Mouse (Mus musculus): ENCODE results near the gene Robo2. TPM values are rescaled to one million over a fixed set of nuclear protein-coding genes. Genes with fewer than 3 reads are reported as not detected.

Robo2 gene
- polyA plus RNA-seq, 1 experiment from 2014 or later, result 88.9 TPM

DNA sequence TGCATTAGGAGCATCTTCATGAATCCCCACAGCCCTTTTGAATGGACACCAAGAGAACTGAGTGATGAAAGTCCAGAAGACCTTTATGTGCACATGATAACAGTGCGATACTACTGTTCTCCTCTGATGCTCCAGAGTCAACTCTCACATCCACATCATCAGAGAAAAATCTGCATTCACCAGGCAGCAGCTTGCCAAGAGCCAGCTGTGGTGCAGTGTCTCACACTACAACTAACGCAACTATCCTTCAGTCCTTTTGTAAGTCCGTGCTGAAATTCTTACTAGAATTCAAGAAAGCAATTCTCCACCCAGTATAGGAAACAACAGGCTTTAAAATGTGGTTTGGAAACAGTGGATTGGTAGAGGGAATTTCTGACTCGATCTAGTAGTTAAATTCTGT lies 481.3 kb downstream of the Robo2 start:
- no peak overlapping the region for H3K4me2 ChIP-seq (ENCODE audit: low read length)
- 94% methylated on average over 4 of the region's 4 CpGs for WGBS
- no peak overlapping the region for H3K9ac ChIP-seq (ENCODE audit: low read depth, low read length)
- H3K36me3 ChIP-seq (ENCODE audit: control insufficient read depth, insufficient read depth, low read length), result peaks cover 8% of the 10 kb centered on the region
- H3K27ac ChIP-seq (ENCODE audit: low read length), result no peak overlapping the region
- ATAC-seq, result no peak
- no peak overlapping the region for H3K4me3 ChIP-seq (ENCODE audit: low read depth, low read length)
- no peaks in the 10 kb centered on the region for H3K4me1 ChIP-seq (ENCODE audit: control insufficient read depth, insufficient read depth, low read length)
- no peaks in the 10 kb centered on the region for H3K27me3 ChIP-seq (ENCODE audit: control insufficient read depth, insufficient read depth, low read depth, low read length)
- no peaks in the 10 kb centered on the region for H3K9me3 ChIP-seq (replicated peaks; ENCODE audit: control insufficient read depth, low read length, poor library complexity, severe bottlenecking)

DNA sequence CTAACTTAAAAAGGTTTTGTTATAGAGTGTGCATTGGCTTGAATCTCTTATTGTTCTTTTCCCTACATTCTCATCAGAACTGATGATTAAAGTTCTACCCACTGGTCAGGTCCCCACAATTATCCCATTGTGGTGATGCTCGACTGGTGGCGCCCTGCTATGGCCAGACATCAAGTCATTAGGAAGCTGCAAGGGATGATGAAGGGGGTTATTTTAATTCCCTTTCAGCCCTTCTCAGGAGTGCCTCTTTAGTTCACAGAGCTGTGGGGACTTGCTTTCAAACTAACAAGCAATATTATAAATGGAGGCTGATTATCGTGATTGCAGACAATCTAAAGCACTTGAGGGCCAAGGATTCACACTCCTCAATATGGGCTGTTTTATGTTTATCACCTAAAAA lies 484.1 kb downstream of the Robo2 start:
- Histone ChIP-seq H3K4me2 (ENCODE audit: low read length) (no peak overlapping the region), H3K27me3 (ENCODE audit: control insufficient read depth, insufficient read depth, low read depth, low read length) (no peaks in the 10 kb centered on the region), H3K36me3 (ENCODE audit: control insufficient read depth, insufficient read depth, low read length) (no peaks in the 10 kb centered on the region), H3K4me1 (ENCODE audit: control insufficient read depth, insufficient read depth, low read length) (no peaks in the 10 kb centered on the region), H3K4me3 (ENCODE audit: low read depth, low read length) (no peak overlapping the region), H3K27ac (ENCODE audit: low read length) (no peak overlapping the region), H3K9me3 (replicated peaks; ENCODE audit: control insufficient read depth, low read length, poor library complexity, severe bottlenecking) (no peaks in the 10 kb centered on the region), H3K9ac (ENCODE audit: low read depth, low read length) (no peak overlapping the region)
- 35% methylated on average over 3 of the region's 3 CpGs for WGBS
- no peak for ATAC-seq

DNA sequence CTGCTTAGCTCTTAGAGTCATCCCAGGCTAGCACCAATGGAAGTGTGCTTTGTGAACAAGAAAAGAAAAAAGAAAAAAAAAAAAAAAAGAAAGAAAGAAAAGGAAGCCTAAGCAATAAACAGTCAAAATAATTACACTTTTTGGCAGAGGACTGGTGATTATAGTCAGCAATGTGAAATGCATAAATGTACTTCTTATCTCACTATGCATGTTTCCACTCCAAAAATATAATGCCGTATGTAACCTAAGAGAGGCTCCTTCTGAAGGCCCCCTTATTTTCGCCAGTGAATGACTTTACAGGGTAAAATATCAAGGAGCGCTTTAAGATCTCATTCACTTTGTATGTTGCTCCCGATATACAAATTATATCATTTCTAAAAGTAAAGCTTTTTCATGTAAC lies 496.2 kb downstream of the Robo2 start:
- WGBS, result 79% methylated on average over 4 of the region's 4 CpGs

DNA sequence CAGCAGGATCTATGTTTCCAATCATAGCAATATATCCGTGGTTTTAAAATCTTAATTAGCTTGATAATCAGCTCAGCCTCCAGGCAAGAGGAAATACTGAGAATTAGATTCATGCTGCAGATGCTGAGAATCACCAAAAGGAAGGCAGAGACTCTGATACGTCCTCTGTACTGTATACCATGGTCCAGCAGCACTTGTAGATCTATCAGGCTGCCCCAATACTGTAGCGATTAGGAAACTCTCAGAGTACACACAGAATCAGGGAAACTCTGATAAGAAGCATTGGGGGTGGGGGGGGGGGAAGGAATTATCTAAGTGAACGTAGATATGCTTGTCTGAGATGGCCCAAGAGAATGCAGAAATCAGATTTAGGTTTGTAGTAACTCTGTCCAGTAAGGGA lies 496.7 kb downstream of the Robo2 start:
- ATAC-seq, result no peak
- no peaks in the 10 kb centered on the region for H3K27me3 ChIP-seq (ENCODE audit: control insufficient read depth, insufficient read depth, low read depth, low read length)
- no peaks in the 10 kb centered on the region for H3K9me3 ChIP-seq (replicated peaks; ENCODE audit: control insufficient read depth, low read length, poor library complexity, severe bottlenecking)
- no peak overlapping the region for H3K27ac ChIP-seq (ENCODE audit: low read length)
- H3K4me3 ChIP-seq (ENCODE audit: low read depth, low read length), result no peak overlapping the region
- no peak overlapping the region for H3K9ac ChIP-seq (ENCODE audit: low read depth, low read length)
- WGBS, result 62% methylated on average over 4 of the region's 4 CpGs
- no peak overlapping the region for H3K4me2 ChIP-seq (ENCODE audit: low read length)
- no peaks in the 10 kb centered on the region for H3K36me3 ChIP-seq (ENCODE audit: control insufficient read depth, insufficient read depth, low read length)
- no peaks in the 10 kb centered on the region for H3K4me1 ChIP-seq (ENCODE audit: control insufficient read depth, insufficient read depth, low read length)

More for the DNA sequence above, 496.2 kb downstream of the Robo2 start:
- H3K27ac ChIP-seq (ENCODE audit: low read length), result no peak overlapping the region
- no peak for ATAC-seq
- no peaks in the 10 kb centered on the region for H3K36me3 ChIP-seq (ENCODE audit: control insufficient read depth, insufficient read depth, low read length)
- H3K9ac ChIP-seq (ENCODE audit: low read depth, low read length), result no peak overlapping the region
- H3K4me3 ChIP-seq (ENCODE audit: low read depth, low read length), result no peak overlapping the region
- H3K9me3 ChIP-seq (replicated peaks; ENCODE audit: control insufficient read depth, low read length, poor library complexity, severe bottlenecking), result no peaks in the 10 kb centered on the region
- no peaks in the 10 kb centered on the region for H3K4me1 ChIP-seq (ENCODE audit: control insufficient read depth, insufficient read depth, low read length)
- H3K27me3 ChIP-seq (ENCODE audit: control insufficient read depth, insufficient read depth, low read depth, low read length), result no peaks in the 10 kb centered on the region
- no peak overlapping the region for H3K4me2 ChIP-seq (ENCODE audit: low read length)

DNA sequence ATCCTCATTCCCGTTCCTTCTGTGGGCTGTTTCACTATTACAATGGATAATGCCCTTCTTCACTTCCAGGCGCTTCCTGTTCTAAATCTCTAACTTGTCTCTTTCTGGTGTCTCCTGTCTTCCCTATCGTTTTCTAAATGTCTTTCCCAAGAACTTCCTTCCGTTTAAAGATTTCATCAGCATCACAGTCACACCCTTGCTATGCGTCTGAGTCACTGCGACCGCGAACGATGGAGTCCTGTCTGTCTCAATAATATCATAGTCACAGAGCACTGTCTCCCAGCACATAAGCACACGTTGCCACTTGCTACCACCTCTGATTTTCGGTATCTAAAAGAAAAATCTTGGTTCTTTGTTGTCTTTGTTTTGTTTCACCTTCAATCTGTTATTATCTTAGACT lies 503.1 kb downstream of the Robo2 start:
- Histone ChIP-seq H3K27ac (ENCODE audit: low read length) (no peak overlapping the region), H3K27me3 (ENCODE audit: control insufficient read depth, insufficient read depth, low read depth, low read length) (no peaks in the 10 kb centered on the region), H3K4me1 (ENCODE audit: control insufficient read depth, insufficient read depth, low read length) (no peaks in the 10 kb centered on the region), H3K36me3 (ENCODE audit: control insufficient read depth, insufficient read depth, low read length) (no peaks in the 10 kb centered on the region), H3K4me2 (ENCODE audit: low read length) (no peak overlapping the region), H3K4me3 (ENCODE audit: low read depth, low read length) (no peak overlapping the region), H3K9me3 (replicated peaks; ENCODE audit: control insufficient read depth, low read length, poor library complexity, severe bottlenecking) (no peaks in the 10 kb centered on the region), H3K9ac (ENCODE audit: low read depth, low read length) (no peak overlapping the region)
- ATAC-seq, result no peak
- 92% methylated on average over 11 of the region's 11 CpGs for WGBS

DNA sequence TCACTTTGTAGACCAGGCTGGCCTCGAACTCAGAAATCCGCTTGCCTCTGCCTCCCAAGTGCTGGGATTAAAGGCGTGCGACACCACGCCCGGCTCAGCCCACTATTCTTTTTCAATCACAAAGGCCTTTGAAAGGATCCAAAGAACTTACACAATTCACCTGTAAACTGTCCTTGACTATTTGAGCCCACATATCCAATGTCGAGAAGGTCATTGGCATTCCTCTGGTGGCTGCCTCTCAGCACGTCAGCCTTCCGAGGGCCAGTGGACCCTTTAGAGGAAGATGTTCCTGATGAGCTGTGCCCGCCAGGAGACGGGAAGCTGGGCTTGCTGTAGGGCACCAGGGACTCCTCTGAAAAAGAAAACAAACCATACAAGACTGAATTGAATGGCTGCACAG lies 514.8 kb downstream of the Robo2 start:
- WGBS, result 92% methylated on average over 11 of the region's 11 CpGs
- Histone ChIP-seq H3K9me3 (replicated peaks; ENCODE audit: control insufficient read depth, low read length, poor library complexity, severe bottlenecking) (no peaks in the 10 kb centered on the region), H3K4me1 (ENCODE audit: control insufficient read depth, insufficient read depth, low read length) (no peaks in the 10 kb centered on the region), H3K27ac (ENCODE audit: low read length) (no peak overlapping the region), H3K4me3 (ENCODE audit: low read depth, low read length) (no peak overlapping the region), H3K27me3 (ENCODE audit: control insufficient read depth, insufficient read depth, low read depth, low read length) (no peaks in the 10 kb centered on the region), H3K9ac (ENCODE audit: low read depth, low read length) (no peak overlapping the region), H3K4me2 (ENCODE audit: low read length) (no peak overlapping the region), H3K36me3 (ENCODE audit: control insufficient read depth, insufficient read depth, low read length) (no peaks in the 10 kb centered on the region; the same call in 1 of the 2 replicates)
- no peak for ATAC-seq

DNA sequence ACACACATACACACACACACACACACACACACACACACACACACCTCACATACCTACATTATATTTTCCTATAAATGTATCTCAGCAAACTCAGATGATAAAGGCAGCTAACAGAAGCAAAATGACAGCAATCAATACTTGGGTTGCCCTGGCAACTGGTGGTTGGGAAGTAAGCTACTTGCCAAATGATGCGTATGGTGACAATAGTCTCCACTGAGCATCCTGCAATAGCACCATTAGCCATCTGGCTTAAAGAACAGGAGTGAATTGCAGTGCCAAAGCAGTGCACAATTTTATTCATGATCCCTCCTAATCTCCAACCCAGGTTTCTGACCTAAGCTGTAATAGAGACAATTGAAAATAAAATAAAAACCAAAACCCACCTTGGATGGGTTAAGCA lies 529.7 kb downstream of the Robo2 start:
- Histone ChIP-seq H3K4me3 (ENCODE audit: low read depth, low read length) (no peak overlapping the region), H3K27me3 (ENCODE audit: control insufficient read depth, insufficient read depth, low read depth, low read length) (no peaks in the 10 kb centered on the region), H3K4me2 (ENCODE audit: low read length) (no peak overlapping the region), H3K9me3 (replicated peaks; ENCODE audit: control insufficient read depth, low read length, poor library complexity, severe bottlenecking) (no peaks in the 10 kb centered on the region), H3K9ac (ENCODE audit: low read depth, low read length) (no peak overlapping the region), H3K4me1 (ENCODE audit: control insufficient read depth, insufficient read depth, low read length) (no peaks in the 10 kb centered on the region), H3K36me3 (ENCODE audit: control insufficient read depth, insufficient read depth, low read length) (no peaks in the 10 kb centered on the region), H3K27ac (ENCODE audit: low read length) (no peak overlapping the region)
- 35% methylated on average over 1 of the region's 1 CpGs for WGBS
- ATAC-seq, result no peak

DNA sequence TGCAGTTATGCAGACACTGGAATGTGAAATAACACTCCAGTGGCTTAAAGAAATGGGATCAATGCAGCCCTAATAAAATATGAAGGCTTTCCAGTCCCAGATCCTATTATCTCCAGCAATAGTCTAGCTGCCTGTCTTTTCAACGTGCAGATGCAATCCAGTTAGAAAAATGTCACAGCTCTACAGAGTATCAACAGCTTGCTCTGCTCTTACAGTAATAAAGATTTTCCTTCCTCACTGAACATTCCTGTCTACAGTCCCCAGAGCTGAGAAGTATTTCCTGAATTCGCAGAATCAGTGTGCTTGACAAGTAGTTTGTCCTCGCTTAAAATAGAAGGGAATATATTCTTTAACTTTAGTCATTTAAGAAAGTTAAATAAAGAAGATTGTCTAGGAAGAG lies 533.7 kb downstream of the Robo2 start:
- Histone ChIP-seq H3K27ac (ENCODE audit: low read length) (no peak overlapping the region), H3K9ac (ENCODE audit: low read depth, low read length) (no peak overlapping the region), H3K9me3 (replicated peaks; ENCODE audit: control insufficient read depth, low read length, poor library complexity, severe bottlenecking) (no peaks in the 10 kb centered on the region), H3K4me1 (ENCODE audit: control insufficient read depth, insufficient read depth, low read length) (no peaks in the 10 kb centered on the region), H3K36me3 (ENCODE audit: control insufficient read depth, insufficient read depth, low read length) (no peaks in the 10 kb centered on the region), H3K4me2 (ENCODE audit: low read length) (no peak overlapping the region), H3K4me3 (ENCODE audit: low read depth, low read length) (no peak overlapping the region), H3K27me3 (ENCODE audit: control insufficient read depth, insufficient read depth, low read depth, low read length) (no peaks in the 10 kb centered on the region)
- WGBS, result 67% methylated on average over 3 of the region's 3 CpGs
- ATAC-seq, result no peak

DNA sequence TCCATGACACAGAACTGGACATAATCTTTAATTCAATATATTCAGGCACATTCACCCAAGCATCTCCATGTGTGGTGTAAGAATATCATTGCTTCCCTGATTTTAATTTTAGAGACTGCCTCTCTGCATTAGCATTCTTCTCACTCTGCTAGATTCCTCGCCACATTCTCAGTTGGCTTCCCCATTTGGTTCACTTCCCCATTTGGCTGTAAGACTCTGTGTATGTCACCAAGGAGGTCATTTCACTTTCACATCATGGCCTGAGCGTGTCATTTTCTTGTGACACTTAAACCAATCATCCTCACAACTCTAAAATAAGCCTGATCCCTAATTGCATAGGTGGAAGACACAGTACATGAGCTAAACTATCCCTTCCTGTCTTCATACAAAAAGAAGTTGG lies 536.6 kb downstream of the Robo2 start:
- H3K36me3 ChIP-seq (ENCODE audit: control insufficient read depth, insufficient read depth, low read length), result no peaks in the 10 kb centered on the region
- no peak overlapping the region for H3K27ac ChIP-seq (ENCODE audit: low read length)
- whole genome bisulfite sequencing, result 86% methylated on average over 2 of the region's 2 CpGs
- no peaks in the 10 kb centered on the region for H3K9me3 ChIP-seq (replicated peaks; ENCODE audit: control insufficient read depth, low read length, poor library complexity, severe bottlenecking)
- no peak overlapping the region for H3K4me3 ChIP-seq (ENCODE audit: low read depth, low read length)
- H3K9ac ChIP-seq (ENCODE audit: low read depth, low read length), result no peak overlapping the region
- H3K4me2 ChIP-seq (ENCODE audit: low read length), result no peak overlapping the region
- H3K4me1 ChIP-seq (ENCODE audit: control insufficient read depth, insufficient read depth, low read length), result no peaks in the 10 kb centered on the region
- H3K27me3 ChIP-seq (ENCODE audit: control insufficient read depth, insufficient read depth, low read depth, low read length), result no peaks in the 10 kb centered on the region
- ATAC-seq, result no peak

Data from midbrain, embryonic 16.5 days (tissue).